Comparison of ENCODE assay signal across 12 mouse cellular contexts in genomic region chr14:76221617-76222319, GRCm38 (mm10).
DNase-seq lines count a peak whose midpoint lies in the region; ATAC-seq lines count a peak whose summit lies in the region.
"Had no signal": no experiment of that assay in that cellular context is flagged by ENCODE, and none has a peak within 500 bp of the region (broad histone marks: within the 10 kb centered on the region; RNA-seq: fewer than 3 reads in every experiment).

No protein-coding gene starts in this region.

- ATAC-seq in embryonic facial prominence, embryonic 11.5 days (replicated peaks; ENCODE audit: insufficient number of reproducible peaks, low FRiP score, low TSS enrichment, low read depth), result peak; percentile 61; the same call in 1 of the 2 replicates
- ATAC-seq in hindbrain, embryonic 12.5 days (ENCODE audit: low FRiP score), result peak; percentile 63
- ATAC-seq in midbrain, embryonic 14.5 days (ENCODE audit: low FRiP score, low TSS enrichment), result peak; percentile 72

- no peak overlapping the region for H3K4me3 ChIP-seq in embryonic facial prominence, embryonic 11.5 days (ENCODE audit: low read depth, low read length)
- no peak overlapping the region for H3K4me3 ChIP-seq in hindbrain, embryonic 12.5 days
- no peak overlapping the region for H3K4me3 ChIP-seq in midbrain, embryonic 14.5 days (replicated peaks; ENCODE audit: low read depth, low read length)
- H3K4me3 ChIP-seq: limb, embryonic 12.5 days had no signal

- H3K4me2 ChIP-seq in embryonic facial prominence, embryonic 11.5 days (ENCODE audit: low read depth, low read length), result no peak overlapping the region
- no peak overlapping the region for H3K4me2 ChIP-seq in hindbrain, embryonic 12.5 days (replicated peaks)
- H3K4me2 ChIP-seq in midbrain, embryonic 14.5 days (ENCODE audit: low read length), result no peak overlapping the region
- H3K4me2 ChIP-seq: limb, embryonic 12.5 days had no signal

- no peaks in the 10 kb centered on the region for H3K9me3 ChIP-seq in embryonic facial prominence, embryonic 11.5 days (replicated peaks; ENCODE audit: control insufficient read depth, low read length)
- H3K9me3 ChIP-seq in hindbrain, embryonic 12.5 days (replicated peaks), result 0 out of 2 replicates have a peak, but pooled peaks cover 4% of the 10 kb centered on the region
- H3K9me3 ChIP-seq in midbrain, embryonic 14.5 days (ENCODE audit: control insufficient read depth, low read length), result 0 out of 2 replicates have a peak, but pooled peaks cover 9% of the 10 kb centered on the region

- H3K4me1 ChIP-seq in embryonic facial prominence, embryonic 11.5 days (ENCODE audit: control insufficient read depth, insufficient read depth, low read length), result no peaks in the 10 kb centered on the region
- peaks cover 18% of the 10 kb centered on the region for H3K4me1 ChIP-seq in hindbrain, embryonic 12.5 days
- H3K4me1 ChIP-seq in midbrain, embryonic 14.5 days (ENCODE audit: control insufficient read depth, insufficient read depth, low read length), result peaks cover 11% of the 10 kb centered on the region
- H3K4me1 ChIP-seq: limb, embryonic 12.5 days had no signal

- H3K9ac ChIP-seq in embryonic facial prominence, embryonic 11.5 days (replicated peaks; ENCODE audit: low read length), result no peak overlapping the region
- no peak overlapping the region for H3K9ac ChIP-seq in hindbrain, embryonic 12.5 days
- no peak overlapping the region for H3K9ac ChIP-seq in midbrain, embryonic 14.5 days (replicated peaks; ENCODE audit: low read length)
- H3K9ac ChIP-seq: limb, embryonic 12.5 days had no signal

- 43% methylated on average over 10 of the region's 10 CpGs for WGBS in embryonic facial prominence, embryonic 11.5 days
- WGBS in hindbrain, embryonic 12.5 days, result 31% methylated on average over 10 of the region's 10 CpGs
- 17% methylated on average over 10 of the region's 10 CpGs for WGBS in midbrain, embryonic 14.5 days

- no peak overlapping the region for H3K27ac ChIP-seq in embryonic facial prominence, embryonic 11.5 days (replicated peaks; ENCODE audit: low read depth, low read length)
- peak overlapping the region; percentile 71 for H3K27ac ChIP-seq in hindbrain, embryonic 12.5 days
- H3K27ac ChIP-seq in midbrain, embryonic 14.5 days (replicated peaks; ENCODE audit: low read depth, low read length), result 0 out of 2 replicates have a peak overlapping the region, but pooled peaks have one; percentile 20
- H3K27ac ChIP-seq: limb, embryonic 12.5 days had no signal

- H3K27me3 ChIP-seq in embryonic facial prominence, embryonic 11.5 days (ENCODE audit: control insufficient read depth, insufficient read depth, low read length), result no peaks in the 10 kb centered on the region
- H3K27me3 ChIP-seq in hindbrain, embryonic 12.5 days, result no peaks in the 10 kb centered on the region
- H3K27me3 ChIP-seq in midbrain, embryonic 14.5 days (ENCODE audit: control insufficient read depth, insufficient read depth, low read length), result no peaks in the 10 kb centered on the region
- H3K27me3 ChIP-seq: limb, embryonic 12.5 days had no signal

- no peaks in the 10 kb centered on the region for H3K36me3 ChIP-seq in embryonic facial prominence, embryonic 11.5 days (replicated peaks; ENCODE audit: control insufficient read depth, insufficient read depth, low read depth, low read length)
- no peaks in the 10 kb centered on the region for H3K36me3 ChIP-seq in hindbrain, embryonic 12.5 days
- H3K36me3 ChIP-seq in midbrain, embryonic 14.5 days (ENCODE audit: control insufficient read depth, insufficient read depth, low read length), result no peaks in the 10 kb centered on the region
- H3K36me3 ChIP-seq: limb, embryonic 12.5 days had no signal

- DNase-seq in layer of hippocampus, postnatal 14 days (ENCODE audit: low spot score in 2 of 2), result peak; percentile 17 to 28
- no peak for DNase-seq in layer of hippocampus, adult 9-10 months (ENCODE audit: low spot score)
- peak; percentile 47 for DNase-seq in embryonic facial prominence, embryonic 11.5 days (ENCODE audit: low spot score)
- DNase-seq in midbrain, embryonic 14.5 days, result peak; percentile 60
- no peak for DNase-seq in urinary bladder, adult 18-20 months (ENCODE audit: low spot score in 2 of 2)
- DNase-seq in urinary bladder, postnatal 14 days (ENCODE audit: low spot score), result no peak
- DNase-seq in right cerebral cortex, postnatal 36 days (ENCODE audit: low spot score in 2 of 2), result no peak
- DNase-seq: cerebellum, postnatal 25 days; kidney, postnatal 4 days; thymus, postnatal 25 days had no signal

Comparison
In these comparisons a context has a peak if more than half of its experiments do, and no peak if none do; other contexts are left out.
1. DNase-seq: peak in layer of hippocampus, postnatal 14 days (2 of 2), embryonic facial prominence, embryonic 11.5 days (single experiment) and midbrain, embryonic 14.5 days (single experiment); none in layer of hippocampus, adult 9-10 months (single experiment), urinary bladder, adult 18-20 months (0 of 2), urinary bladder, postnatal 14 days (single experiment) and right cerebral cortex, postnatal 36 days (0 of 2).
2. Peak in every context shown above with its lines, with median percentiles within 50 percentile points of each other: ATAC-seq.